In the genomic region with DNA sequence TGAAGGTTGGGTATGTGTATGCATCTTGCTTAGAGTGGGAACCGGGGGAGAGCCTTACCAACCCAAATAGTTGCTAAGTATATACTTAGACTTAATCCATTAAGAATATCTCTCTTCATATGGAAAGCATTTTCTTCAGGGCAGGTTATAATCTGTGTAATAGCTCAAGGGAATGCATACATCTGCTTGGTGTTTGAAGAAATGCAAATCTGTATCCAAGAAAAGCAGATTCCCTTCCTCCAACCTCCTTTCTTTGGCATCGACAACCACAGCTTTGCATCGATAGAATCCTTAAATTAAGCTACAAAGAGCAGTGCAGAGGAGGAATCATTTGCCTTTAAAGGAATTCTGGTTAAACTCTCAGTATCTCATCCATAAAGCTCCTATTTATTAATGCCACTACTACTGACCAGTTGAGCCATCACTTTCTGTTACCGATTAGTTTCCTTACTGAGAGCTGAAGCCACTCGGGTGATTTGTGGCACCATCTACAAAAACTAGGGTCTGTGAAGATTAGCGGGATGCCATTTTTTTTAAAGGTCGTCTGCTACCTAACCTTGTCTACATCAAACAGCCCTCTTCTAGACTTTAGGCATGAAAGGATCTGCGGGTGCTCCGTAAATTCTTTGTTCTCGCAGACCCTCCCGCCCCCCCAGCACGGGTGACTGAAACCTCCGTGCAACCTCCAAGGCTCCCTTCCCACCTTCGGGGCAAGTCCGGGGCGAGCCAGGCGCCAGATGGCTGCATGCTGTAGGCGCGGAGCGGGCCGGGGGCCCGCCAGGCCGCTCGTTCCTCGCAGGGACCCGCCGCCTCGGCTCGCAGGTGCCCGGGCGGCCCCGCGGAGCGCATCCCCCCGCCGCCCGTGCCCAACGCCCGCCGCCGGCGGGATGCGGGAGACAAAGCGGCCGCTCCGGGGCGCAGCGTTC, we compare ENCODE assay signal across 7 mouse cellular contexts. TPM values are rescaled to one million over a fixed set of nuclear protein-coding genes. Genes with fewer than 3 reads are reported as not detected.
DNase-seq lines count a peak whose midpoint lies in the region; ATAC-seq and TF ChIP-seq lines count a peak whose summit lies in the region.

No protein-coding gene starts in this region.

- H3K4me2 ChIP-seq in heart, postnatal 0 days (ENCODE audit: low read depth, low read length): peak overlapping the region; percentile 75
- peak overlapping the region; percentile 82 for H3K4me2 ChIP-seq in midbrain, embryonic 14.5 days (ENCODE audit: low read length)

- H3K27me3 ChIP-seq in heart, postnatal 0 days (ENCODE audit: control insufficient read depth, insufficient read depth, low read length): no peaks in the 10 kb centered on the region
- H3K27me3 ChIP-seq in limb, embryonic 10.5 days (ENCODE audit: low read depth, poor library complexity, severe bottlenecking): no peaks in the 10 kb centered on the region
- H3K27me3 ChIP-seq in midbrain, embryonic 14.5 days (ENCODE audit: control insufficient read depth, insufficient read depth, low read length): no peaks in the 10 kb centered on the region

- peak; percentile 18 for ATAC-seq in heart, postnatal 0 days (ENCODE audit: insufficient read depth, low read depth)
- ATAC-seq in midbrain, embryonic 14.5 days (ENCODE audit: low FRiP score, low TSS enrichment): peak; percentile 48

- DNase-seq in CD8-positive naive resting alpha-beta T cell, adult 2 months (ENCODE audit: low read depth in 2 of 2, low spot score in 2 of 2): peak; percentile 18 to 32
- DNase-seq in R1 (ENCODE audit: low read depth, low spot score): peak; percentile 44
- DNase-seq in heart, postnatal 0 days (ENCODE audit: low spot score): peak; percentile 18
- DNase-seq in limb, embryonic 10.5 days (ENCODE audit: low spot score): peak; percentile 72
- peak; percentile 67 for DNase-seq in midbrain, embryonic 14.5 days
- DNase-seq in testis, postnatal 14 days (ENCODE audit: low spot score): peak; percentile 69

- H3K4me3 ChIP-seq in cortical plate, adult 2 months (ENCODE audit: insufficient read depth, low read length): peak overlapping the region; percentile 94
- peak overlapping the region; percentile 92 for H3K4me3 ChIP-seq in heart, postnatal 0 days (ENCODE audit: low read depth, low read length)
- H3K4me3 ChIP-seq in limb, embryonic 10.5 days: peak overlapping the region; percentile 77
- H3K4me3 ChIP-seq in midbrain, embryonic 14.5 days (replicated peaks; ENCODE audit: low read depth, low read length): peak overlapping the region; percentile 87

- no peak for TF ChIP-seq EP300 in heart, postnatal 0 days (IDR thresholded peaks at IDR 0.05; ENCODE audit: low read depth)

- H3K36me3 ChIP-seq in heart, postnatal 0 days (replicated peaks; ENCODE audit: control insufficient read depth, insufficient read depth, low read length): peaks cover 29% of the 10 kb centered on the region
- peaks cover 37% of the 10 kb centered on the region for H3K36me3 ChIP-seq in limb, embryonic 10.5 days
- H3K36me3 ChIP-seq in midbrain, embryonic 14.5 days (ENCODE audit: control insufficient read depth, insufficient read depth, low read length): peaks cover 30% of the 10 kb centered on the region

- peaks cover 9% of the 10 kb centered on the region for H3K4me1 ChIP-seq in cortical plate, adult 2 months (ENCODE audit: control insufficient read depth, insufficient read depth, low read length)
- H3K4me1 ChIP-seq in heart, postnatal 0 days (ENCODE audit: control insufficient read depth, insufficient read depth): peaks cover 16% of the 10 kb centered on the region
- H3K4me1 ChIP-seq in limb, embryonic 10.5 days: peaks cover 38% of the 10 kb centered on the region
- H3K4me1 ChIP-seq in midbrain, embryonic 14.5 days (ENCODE audit: control insufficient read depth, insufficient read depth, low read length): peaks cover 33% of the 10 kb centered on the region

- no peaks in the 10 kb centered on the region for H3K9me3 ChIP-seq in heart, postnatal 0 days (replicated peaks; ENCODE audit: control insufficient read depth, low read length)
- H3K9me3 ChIP-seq in limb, embryonic 10.5 days (replicated peaks): no peaks in the 10 kb centered on the region
- no peaks in the 10 kb centered on the region for H3K9me3 ChIP-seq in midbrain, embryonic 14.5 days (ENCODE audit: control insufficient read depth, low read length)

- peak overlapping the region; percentile 97 for H3K9ac ChIP-seq in heart, postnatal 0 days (replicated peaks; ENCODE audit: low read depth, low read length)
- H3K9ac ChIP-seq in midbrain, embryonic 14.5 days (replicated peaks; ENCODE audit: low read length): peak overlapping the region; percentile 99

- under 1% methylated on average over 35 of the region's 48 CpGs for WGBS in heart, postnatal 0 days
- 1% methylated on average over 48 of the region's 48 CpGs for whole genome bisulfite sequencing in limb, embryonic 10.5 days
- 1% methylated on average over 22 of the region's 48 CpGs for WGBS in midbrain, embryonic 14.5 days

- no peak for TF ChIP-seq CTCF in cortical plate, adult 2 months (IDR thresholded peaks at IDR 0.05; ENCODE audit: extremely low read depth, insufficient read depth, low read length)
- no peak for TF ChIP-seq CTCF in heart, postnatal 0 days (IDR thresholded peaks at IDR 0.05; ENCODE audit: low read depth)

- peak; percentile 24; the same call in 1 of the 2 replicates for TF ChIP-seq POLR2A in cortical plate, adult 2 months (IDR thresholded peaks at IDR 0.05; ENCODE audit: extremely low read depth, insufficient read depth, low read length)

- H3K27ac ChIP-seq in cortical plate, adult 2 months (ENCODE audit: insufficient read depth, low read length): peak overlapping the region; percentile 94
- H3K27ac ChIP-seq in heart, postnatal 0 days (ENCODE audit: low read depth): peak overlapping the region; percentile 100
- peak overlapping the region; percentile 97 for H3K27ac ChIP-seq in limb, embryonic 10.5 days
- peak overlapping the region; percentile 100 for H3K27ac ChIP-seq in midbrain, embryonic 14.5 days (replicated peaks; ENCODE audit: low read depth, low read length)

RNA-seq across cellular contexts. Expression of gene Nfyb, which starts 0.9 kb away (rescaled TPM):
- 54.6 and 60.5 TPM in 2 replicates for polyA plus RNA-seq in cortical plate, adult 2 months (2012; rRNA removed)
- 12.0 and 18.0 TPM in 2 replicates for total RNA-seq in heart, postnatal 0 days (2014; rRNA removed; ENCODE audit: low replicate concordance)
- polyA plus RNA-seq in heart, postnatal 0 days (2015; fragmentation: Nextera tagmentation; extraction: Ambion mirVana): 14.4 and 15.4 TPM in 2 replicates
- 56.8 and 64.1 TPM in 2 replicates for polyA plus RNA-seq in limb, embryonic 10.5 days (2016; fragmentation: Nextera tagmentation; extraction: Ambion mirVana)
- 52.1 and 55.9 TPM in 2 replicates for polyA plus RNA-seq in midbrain, embryonic 14.5 days (2014; fragmentation: Nextera tagmentation; extraction: Ambion mirVana)

Comparison
In these comparisons a context has a peak if more than half of its experiments do, and no peak if none do; other contexts are left out.
1. Peak in every context shown above with its lines: DNase-seq, ATAC-seq, H3K4me3 ChIP-seq and H3K27ac ChIP-seq.
2. DNase-seq: peak in every context shown above with its lines; median percentile 72 in limb, embryonic 10.5 days; 69 in testis, postnatal 14 days; 67 in midbrain, embryonic 14.5 days; 44 in R1; 25 in CD8-positive naive resting alpha-beta T cell, adult 2 months; 18 in heart, postnatal 0 days.